ENCODE assay signal across 13 mouse cellular contexts in genomic region chr5:146750273-146750672, GRCm38 (mm10). TPM values are rescaled to one million over a fixed set of nuclear protein-coding genes. Genes with fewer than 3 reads are reported as not detected.
DNase-seq lines count a peak whose midpoint lies in the region; ATAC-seq lines count a peak whose summit lies in the region.
"Had no signal": no experiment of that assay in that cellular context is flagged by ENCODE, and none has a peak within 500 bp of the region (broad histone marks: within the 10 kb centered on the region; RNA-seq: fewer than 3 reads in every experiment).

No protein-coding gene starts in this region.

- intact Hi-C loops in left cerebral cortex, postnatal 4 days (cut with DNase I): no loop called here

- no peak overlapping the region for H3K4me2 ChIP-seq in hindbrain, embryonic 12.5 days (replicated peaks)
- H3K4me2 ChIP-seq: liver, embryonic 15.5 days; neural tube, embryonic 13.5 days had no signal

- WGBS in hindbrain, embryonic 12.5 days: 91% methylated on average over 7 of the region's 7 CpGs

- no peaks in the 10 kb centered on the region for H3K4me1 ChIP-seq in hindbrain, embryonic 12.5 days
- H3K4me1 ChIP-seq: forebrain, embryonic 10.5 days; midbrain, embryonic 10.5 days; neural tube, embryonic 13.5 days had no signal

- H3K9ac ChIP-seq in hindbrain, embryonic 12.5 days: no peak overlapping the region
- H3K9ac ChIP-seq: liver, embryonic 15.5 days; neural tube, embryonic 13.5 days had no signal

- H3K36me3 ChIP-seq in hindbrain, embryonic 12.5 days: peaks cover 42% of the 10 kb centered on the region

- H3K4me3 ChIP-seq in hindbrain, embryonic 12.5 days: no peak overlapping the region
- H3K4me3 ChIP-seq: forebrain, embryonic 10.5 days; liver, embryonic 15.5 days; midbrain, embryonic 10.5 days; neural tube, embryonic 13.5 days had no signal

- H3K27ac ChIP-seq in hindbrain, embryonic 12.5 days: no peak overlapping the region
- H3K27ac ChIP-seq: forebrain, embryonic 10.5 days; liver, embryonic 15.5 days; midbrain, embryonic 10.5 days; neural tube, embryonic 13.5 days had no signal

- H3K9me3 ChIP-seq in hindbrain, embryonic 12.5 days (replicated peaks): no peaks in the 10 kb centered on the region
- H3K9me3 ChIP-seq: forebrain, embryonic 10.5 days; liver, embryonic 15.5 days; midbrain, embryonic 10.5 days; neural tube, embryonic 13.5 days had no signal

- peak; percentile 26 for DNase-seq in left cerebral cortex, postnatal 4 days
- DNase-seq in left cerebral cortex, adult 8-10 months (ENCODE audit: low spot score in 2 of 2): no peak
- peak; percentile 62 to 64 for DNase-seq in cerebellum, adult 18-20 months
- peak; percentile 34 for DNase-seq in gastrocnemius, adult 18-20 months (ENCODE audit: low spot score)
- DNase-seq in adrenal gland, adult (ENCODE audit: inconsistent age in 2 of 2, low spot score in 1 of 2): no peak
- DNase-seq: adrenal gland, adult 2 months; right cerebral cortex, adult 18-20 months had no signal

- H3K27me3 ChIP-seq in hindbrain, embryonic 12.5 days: no peaks in the 10 kb centered on the region
- H3K27me3 ChIP-seq: liver, embryonic 15.5 days; neural tube, embryonic 13.5 days had no signal

- ATAC-seq in megakaryocyte, adult 5-6 weeks (ENCODE audit: poor library complexity, severe bottlenecking): peak; percentile 21; the same call in 1 of the 2 replicates
- no peak for ATAC-seq in hindbrain, embryonic 12.5 days (ENCODE audit: low FRiP score)

RNA-seq across cellular contexts. Expression of gene Usp12, which starts 44.5 kb away (rescaled TPM):
- 10 to 100 TPM; 49.0 to 53.9 TPM for total RNA-seq in left cerebral cortex, postnatal 4 days (2021)
- 10 to 100 TPM; 50.1 to 58.9 (median 54.3) TPM for total RNA-seq in left cerebral cortex, adult 8-10 months (2022)
- total RNA-seq in gastrocnemius, adult 18-20 months (2021): 10 to 100 TPM; 16.4 to 17.9 TPM
- 36.8 and 41.3 TPM in 2 replicates for total RNA-seq in megakaryocyte, adult 5-6 weeks (2015)
- total RNA-seq in megakaryocyte, adult 5-6 weeks (2017): 50.9 and 55.8 TPM in 2 replicates
- 21.0 and 21.5 TPM in 2 replicates for polyA plus RNA-seq in hindbrain, embryonic 12.5 days (2016; fragmentation: Nextera tagmentation; extraction: Ambion mirVana)

Comparison
In these comparisons a context has a peak if more than half of its experiments do, and no peak if none do; other contexts are left out.
1. DNase-seq: peak in left cerebral cortex, postnatal 4 days (single experiment), cerebellum, adult 18-20 months (2 of 2) and gastrocnemius, adult 18-20 months (single experiment); none in left cerebral cortex, adult 8-10 months (0 of 2) and adrenal gland, adult (0 of 2).